Mouse (Mus musculus) hematopoietic stem cell, adult 5-6 weeks (primary cell): ENCODE results near the gene Esrra. TPM values are rescaled to one million over a fixed set of nuclear protein-coding genes. Genes with fewer than 3 reads are reported as not detected.

Experiments
- ATAC-seq, 2 experiments: fragments of 125-278 bp in 1 of 2; replicated peaks in 1 of 2; 2 replicates each; pipeline ENCODE4 v1.8.0; 2016 to 2017; ENCODE audit warnings: inconsistent platforms in 2 of 2, mild to moderate bottlenecking in 2 of 2, moderate number of reproducible peaks in 2 of 2, low read depth in 1 of 2, moderate TSS enrichment in 1 of 2; ENCODE audit not compliant: low FRiP score in 2 of 2, poor library complexity in 2 of 2, severe bottlenecking in 2 of 2, insufficient read depth in 1 of 2, low TSS enrichment in 1 of 2
- total RNA-seq: library from RNA; stranded (forward); fragments of 172-1452, 232-1000 nt; gene quantifications from 2 replicates; pipeline ENCODE4 v1.2.3, GENCODE M21; 2017

Esrra gene
- total RNA-seq, 1 experiment from 2014 or later, result 15.3 TPM

DNA sequence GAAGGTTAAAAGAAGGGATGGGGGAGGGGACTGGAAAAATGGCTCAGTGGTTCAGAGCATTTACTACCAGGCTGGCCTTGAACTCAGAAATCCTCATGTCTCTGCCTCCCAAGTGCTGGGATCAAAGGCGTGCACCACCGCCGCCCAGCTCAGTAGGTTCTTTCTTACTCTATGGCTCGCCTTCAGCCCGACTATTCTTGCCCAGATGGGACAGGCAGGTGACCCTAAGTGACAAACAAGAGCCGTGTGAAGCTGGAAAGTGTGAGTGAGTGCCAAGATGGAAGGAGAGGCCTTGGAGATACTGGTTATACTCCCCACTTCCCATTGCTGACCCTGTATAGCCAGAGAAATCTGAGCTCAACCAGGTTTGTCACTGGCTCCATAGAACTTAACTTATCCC, 22.1 kb upstream of the Esrra start:
- no peak for ATAC-seq

GRCm38 (mm10) chr19:6942764-6943163, 21.2 kb upstream of the Esrra start:
- no peak for ATAC-seq

GRCm38 (mm10) chr19:6942249-6942691, 20.7 kb upstream of the Esrra start, which contains the start of gene Gpr137:
TSS of gene Gpr137 (minus strand) at chr19:6942480.
- peak; percentile 82 to 84 for ATAC-seq

- peak; percentile 67 to 79 for ATAC-seq
These were observed 20.0 kb upstream of the Esrra start, which contains the start of gene Bad for GRCm38 (mm10) chr19:6941372-6942248. TSS of gene Bad (plus strand) at chr19:6941861.

- ATAC-seq, result peak in 1 of 2 experiments; percentile 10; a peak in 1 of 4 replicates
These were observed 19.1 kb upstream of the Esrra start for GRCm38 (mm10) chr19:6940396-6941351.

GRCm38 (mm10) chr19:6939106-6940002, 17.7 kb upstream of the Esrra start:
- ATAC-seq, result no peak

DNA sequence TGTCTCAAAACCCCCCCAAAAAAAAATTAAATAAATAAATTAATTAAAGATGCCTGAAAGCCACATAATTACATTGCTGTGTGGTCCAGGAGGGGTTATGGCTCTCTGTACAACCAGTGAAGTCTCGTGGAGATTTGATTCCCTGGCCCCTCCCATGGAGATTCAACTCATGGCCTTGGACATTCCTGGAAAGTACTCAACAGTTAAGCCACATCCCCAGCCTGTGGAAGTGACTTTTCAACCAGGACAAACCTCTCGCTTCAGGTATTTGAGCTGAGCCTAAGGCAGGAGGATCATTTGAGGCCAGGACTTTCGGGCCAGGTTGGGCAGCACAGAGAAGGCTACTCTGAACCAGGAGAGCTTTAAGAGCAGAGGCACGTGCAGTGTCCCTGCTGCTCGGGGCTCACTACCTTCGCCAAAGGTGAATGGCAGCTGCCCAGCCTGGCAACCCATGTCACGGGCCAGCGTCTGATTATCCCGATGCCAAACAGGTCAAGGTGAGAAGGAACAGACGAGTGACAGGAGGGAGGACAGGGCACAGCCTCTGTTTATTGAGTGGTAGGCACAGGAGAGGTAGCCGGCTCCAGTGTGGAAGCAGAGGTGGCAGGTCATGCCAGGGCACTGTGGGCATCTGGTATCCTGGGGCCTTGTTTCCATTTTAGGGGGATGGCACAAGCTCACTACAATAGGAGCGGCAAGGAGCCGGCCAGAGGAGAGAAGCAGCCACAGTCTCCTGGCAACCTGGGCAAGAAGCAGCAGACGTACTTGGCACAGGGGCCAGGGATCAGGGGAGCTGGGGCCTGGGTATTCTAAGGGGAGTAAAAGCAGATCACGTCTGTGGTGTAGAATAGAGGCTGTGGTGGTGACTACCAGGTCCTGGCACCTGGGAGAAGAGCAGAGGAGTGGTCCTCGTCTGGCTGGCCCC, 16.2 kb upstream of the Esrra start:
- ATAC-seq, result no peak

GRCm38 (mm10) chr19:6936299-6936698, 14.7 kb upstream of the Esrra start:
- no peak for ATAC-seq

GRCm38 (mm10) chr19:6934195-6934977, 12.8 kb upstream of the Esrra start, which contains the start of gene Kcnk4:
TSS of gene Kcnk4 (minus strand) at chr19:6934515.
- ATAC-seq, result no peak

- peak; percentile 32 to 42; a peak in 2 of 4 replicates for ATAC-seq
These were observed 12.0 kb upstream of the Esrra start for GRCm38 (mm10) chr19:6933436-6934194.

DNA sequence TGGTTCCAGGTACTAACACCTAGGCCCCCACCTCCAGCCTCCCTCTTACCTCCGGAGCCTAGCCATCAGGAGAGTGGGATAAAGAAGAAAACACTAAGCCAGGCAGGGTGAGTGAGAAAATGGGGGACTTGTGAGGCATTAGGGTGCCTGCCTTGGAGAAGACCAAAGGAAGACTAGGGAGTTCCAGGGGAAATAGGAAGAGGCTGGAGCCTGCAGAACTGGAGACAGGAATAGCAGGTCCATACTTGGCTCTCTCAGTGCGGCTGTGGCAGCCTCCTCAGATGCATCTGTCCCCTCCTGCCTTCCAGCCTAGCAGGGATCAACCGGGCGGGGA, 11.5 kb upstream of the Esrra start:
- no peak for ATAC-seq

DNA sequence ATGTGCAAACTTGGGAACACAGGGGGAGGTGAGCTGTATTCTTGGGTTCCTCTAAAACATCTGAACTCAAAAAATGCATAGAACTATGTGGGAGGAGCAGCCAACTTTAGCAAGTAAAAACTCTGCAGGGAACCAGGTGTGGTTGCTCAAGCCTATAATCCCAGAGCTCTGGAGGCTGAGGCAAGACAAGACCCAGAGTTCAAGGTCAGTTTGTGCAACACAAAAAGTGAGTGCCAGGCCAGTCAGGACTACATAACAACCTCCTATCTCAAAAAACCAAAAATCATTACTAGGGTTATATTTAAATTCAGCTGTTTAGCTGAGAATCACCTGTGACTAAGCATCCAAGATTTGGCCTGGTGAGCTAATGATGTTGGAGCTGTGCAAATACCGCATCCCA, 10.4 kb upstream of the Esrra start:
- ATAC-seq, result no peak

DNA sequence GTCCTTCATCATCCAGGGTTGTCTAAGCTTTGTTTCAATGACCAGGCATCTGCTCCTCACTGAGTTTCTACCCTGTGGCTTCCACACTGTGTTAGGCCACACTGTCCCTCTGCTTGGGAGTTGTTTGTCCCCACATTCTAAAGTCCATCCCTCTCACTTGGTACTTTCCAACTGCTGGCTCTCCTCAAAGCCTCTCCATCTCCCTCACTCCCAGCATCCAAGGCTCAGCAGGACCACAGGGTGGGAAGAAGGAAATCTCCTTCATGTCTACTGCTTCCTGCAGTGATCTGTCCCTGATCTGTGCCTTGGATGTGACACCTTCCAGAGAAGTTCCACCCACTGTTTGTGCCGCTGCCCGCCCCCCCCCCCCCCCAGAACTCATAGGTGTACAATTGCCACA, 9.4 kb upstream of the Esrra start:
- no peak for ATAC-seq

- ATAC-seq, result no peak
These were observed 6.5 kb upstream of the Esrra start for GRCm38 (mm10) chr19:6928080-6928479.
